Mouse (Mus musculus): ENCODE measurements around the gene Ephb1. TPM values are rescaled to one million over a fixed set of nuclear protein-coding genes. Genes with fewer than 3 reads are reported as not detected.

Gene Ephb1
- total RNA-seq, 2 experiments from 2014 or later, result 23.4 to 26.7 TPM

DNA sequence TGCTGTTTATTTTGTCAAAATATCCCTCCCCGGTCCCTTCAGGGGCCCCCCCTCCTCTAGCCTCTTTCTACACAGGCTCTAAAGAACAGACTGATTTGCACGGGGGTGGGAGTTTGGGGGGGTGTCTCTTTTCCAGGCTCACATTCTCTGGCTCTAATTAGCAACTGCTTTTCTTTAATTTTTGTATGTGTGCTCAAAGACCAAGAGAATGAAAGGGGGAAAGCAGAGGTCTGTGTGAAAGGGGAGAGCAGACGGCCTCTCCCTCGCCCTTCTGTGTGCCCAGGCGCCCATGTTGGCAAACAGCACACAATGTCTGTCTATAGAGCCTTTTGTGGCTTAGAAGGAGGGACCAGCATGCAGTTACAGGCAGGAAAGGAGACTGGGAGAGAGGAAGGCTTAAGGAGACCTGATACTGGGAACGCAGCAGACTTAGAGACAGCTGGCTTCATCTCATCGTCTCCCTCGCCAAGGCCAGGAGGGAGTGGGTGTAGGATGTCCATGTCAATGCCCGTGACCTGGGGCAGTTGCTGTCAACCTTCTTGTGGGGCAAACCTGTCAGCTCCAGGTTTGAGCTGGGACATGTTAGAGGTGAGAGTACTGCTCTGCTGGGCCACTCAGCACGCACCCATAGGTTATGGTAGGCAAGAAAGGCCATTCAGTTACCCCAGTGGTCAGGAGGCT lies 172.5 kb downstream of the Ephb1 start:
- H3K4me3 ChIP-seq, result no peak overlapping the region
- intact Hi-C loops (cut with DNase I), result no loop called here
- TF ChIP-seq CTCF (IDR thresholded peaks at IDR 0.05), result no peak
- H3K27ac ChIP-seq, result 0 out of 2 replicates have a peak overlapping the region, but pooled peaks have one; percentile 36
- DNase-seq (ENCODE audit: extremely low spot score in 1 of 2, low spot score in 2 of 2), result no peak

DNA sequence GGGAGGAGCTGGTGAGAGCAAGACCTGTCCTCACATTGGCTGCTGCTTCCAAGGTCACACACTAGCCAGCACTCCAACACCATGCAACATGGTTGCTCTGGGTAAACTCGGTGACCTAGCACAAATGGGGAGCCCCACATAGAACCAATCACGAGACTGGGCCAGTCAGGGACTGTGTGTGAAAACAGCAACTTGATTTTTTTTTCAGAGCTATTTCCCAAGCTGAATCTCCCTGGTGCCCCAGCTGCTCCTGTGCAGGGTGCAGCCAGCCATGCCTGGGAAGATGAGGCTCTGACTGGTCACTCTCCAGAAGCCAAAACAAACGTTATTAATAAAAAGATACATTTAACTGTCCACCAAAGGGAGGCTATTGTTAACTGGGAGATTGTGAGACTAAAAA lies 173.2 kb downstream of the Ephb1 start:
- intact Hi-C loops (cut with DNase I), result no loop called here
- Histone ChIP-seq H3K27ac (0 out of 2 replicates have a peak overlapping the region, but pooled peaks have one; percentile 11), H3K4me3 (no peak overlapping the region)
- no peak for TF ChIP-seq CTCF (IDR thresholded peaks at IDR 0.05)
- DNase-seq (ENCODE audit: extremely low spot score in 1 of 2, low spot score in 2 of 2), result no peak

DNA sequence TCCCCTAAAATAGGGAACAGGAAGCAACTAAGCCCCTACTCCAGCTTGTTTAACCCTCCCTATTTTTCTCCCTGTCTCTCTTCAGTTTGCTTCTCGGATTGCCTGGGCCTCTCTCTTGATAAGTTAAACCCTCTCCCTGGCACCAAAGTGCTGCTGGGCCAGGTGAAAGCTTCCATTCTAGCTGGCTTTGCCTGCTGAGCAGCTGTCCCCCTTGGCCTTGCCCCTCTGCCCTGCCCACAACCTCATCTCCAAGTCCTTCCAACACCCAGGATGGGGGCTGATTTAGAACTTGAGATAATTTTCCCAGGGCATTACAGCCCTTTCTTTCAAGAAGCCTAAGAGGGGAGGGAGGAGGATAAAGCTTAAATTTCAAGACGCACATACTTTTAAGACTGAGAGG lies 174.0 kb downstream of the Ephb1 start:
- no peak overlapping the region for H3K4me3 ChIP-seq
- TF ChIP-seq CTCF (IDR thresholded peaks at IDR 0.05), result no peak
- intact Hi-C loops (cut with DNase I), result no loop called here
- no peak for DNase-seq (ENCODE audit: extremely low spot score in 1 of 2, low spot score in 2 of 2)
- H3K27ac ChIP-seq, result no peak overlapping the region

DNA sequence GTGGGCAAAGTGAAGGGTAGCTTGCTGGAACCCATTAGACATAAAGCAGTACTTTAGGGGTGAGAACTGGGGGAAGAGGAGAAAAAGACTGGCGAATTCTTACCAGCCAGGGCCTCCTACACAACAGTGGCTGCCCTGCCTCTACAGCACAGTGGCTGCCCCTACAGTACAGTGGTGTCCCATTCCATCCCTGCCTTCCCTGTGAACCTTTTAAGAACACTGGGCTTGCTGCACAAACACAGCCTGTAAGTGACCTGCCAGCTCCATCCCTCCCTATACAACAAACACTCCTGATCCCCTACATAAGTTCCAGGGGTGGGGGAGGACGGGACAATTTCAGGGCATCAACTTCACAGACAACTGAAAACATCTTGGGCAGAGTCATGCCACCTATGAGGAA lies 174.4 kb downstream of the Ephb1 start:
- intact Hi-C loops (cut with DNase I), result no loop called here
- Histone ChIP-seq H3K27ac (no peak overlapping the region), H3K4me3 (no peak overlapping the region)
- no peak for TF ChIP-seq CTCF (IDR thresholded peaks at IDR 0.05)
- no peak for DNase-seq (ENCODE audit: extremely low spot score in 1 of 2, low spot score in 2 of 2)

DNA sequence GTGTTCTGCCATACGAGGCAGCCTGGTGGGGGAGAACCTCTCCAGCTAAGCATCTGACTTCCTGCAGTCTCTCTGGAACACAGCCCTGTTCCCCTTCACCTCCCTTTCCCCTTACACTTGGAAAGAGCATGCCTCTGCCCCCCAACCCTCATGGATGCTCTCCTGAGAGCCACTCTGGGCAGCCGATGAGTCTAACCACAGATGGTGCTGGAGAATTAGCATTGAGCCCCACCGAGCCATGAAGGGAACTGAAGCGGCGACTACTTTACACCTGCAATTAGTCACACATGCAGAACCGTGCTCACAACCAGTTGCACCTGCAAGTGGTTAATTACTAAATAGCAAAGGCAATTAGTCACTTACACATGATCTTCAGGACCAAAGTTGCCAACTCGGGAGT lies 184.8 kb downstream of the Ephb1 start:
- no peak for DNase-seq (ENCODE audit: extremely low spot score in 1 of 2, low spot score in 2 of 2)
- no peak for TF ChIP-seq CTCF (IDR thresholded peaks at IDR 0.05)
- intact Hi-C loops (cut with DNase I), result no loop called here
- no peak overlapping the region for H3K27ac ChIP-seq
- H3K4me3 ChIP-seq, result no peak overlapping the region

DNA sequence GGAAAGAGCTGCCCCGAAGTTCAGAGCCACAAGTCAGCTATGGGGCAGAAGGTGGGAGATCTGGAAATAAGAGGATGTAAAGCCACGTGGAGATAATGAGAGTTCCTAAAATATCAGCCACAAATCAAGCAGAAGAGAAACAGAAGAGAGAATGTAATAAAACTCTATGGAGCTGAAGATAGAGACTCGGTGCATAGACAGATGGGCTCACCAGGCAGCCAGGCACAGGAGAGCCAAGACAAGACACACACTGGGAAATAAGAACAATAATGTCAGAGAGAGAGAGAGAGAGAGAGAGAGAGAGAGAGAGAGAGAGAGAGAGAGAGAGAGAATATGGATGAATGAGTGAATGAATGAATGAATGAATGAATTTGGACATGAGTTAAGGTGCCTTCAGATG lies 198.6 kb downstream of the Ephb1 start:
- intact Hi-C loops (cut with DNase I), result no loop called here
- no peak for TF ChIP-seq CTCF (IDR thresholded peaks at IDR 0.05)
- DNase-seq (ENCODE audit: extremely low spot score in 1 of 2, low spot score in 2 of 2), result no peak
- no peak overlapping the region for H3K27ac ChIP-seq
- H3K4me3 ChIP-seq, result no peak overlapping the region

DNA sequence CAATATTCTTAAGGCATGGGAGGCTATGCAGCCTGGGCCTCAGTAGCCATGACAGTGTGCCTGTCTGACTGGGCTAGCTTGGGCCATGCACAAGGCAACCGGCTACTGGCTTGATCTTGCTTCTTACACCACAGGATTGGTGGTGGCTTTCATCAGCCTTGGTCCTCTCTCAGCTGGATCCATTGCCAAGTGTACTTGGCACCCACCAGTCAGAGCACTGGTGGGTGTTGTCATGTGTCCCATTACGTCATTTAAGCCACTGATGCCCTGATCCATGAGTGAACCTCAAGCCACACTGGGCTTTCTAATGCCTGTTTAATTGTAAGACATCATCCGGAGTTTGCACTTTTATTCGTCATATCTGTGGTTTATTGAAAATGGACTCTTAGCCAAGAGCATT lies 215.3 kb downstream of the Ephb1 start:
- DNase-seq (ENCODE audit: extremely low spot score in 1 of 2, low spot score in 2 of 2), result no peak
- intact Hi-C loops (cut with DNase I), result no loop called here
- Histone ChIP-seq H3K27ac (peak overlapping the region; percentile 84), H3K4me3 (no peak overlapping the region)
- TF ChIP-seq CTCF (IDR thresholded peaks at IDR 0.05), result no peak

DNA sequence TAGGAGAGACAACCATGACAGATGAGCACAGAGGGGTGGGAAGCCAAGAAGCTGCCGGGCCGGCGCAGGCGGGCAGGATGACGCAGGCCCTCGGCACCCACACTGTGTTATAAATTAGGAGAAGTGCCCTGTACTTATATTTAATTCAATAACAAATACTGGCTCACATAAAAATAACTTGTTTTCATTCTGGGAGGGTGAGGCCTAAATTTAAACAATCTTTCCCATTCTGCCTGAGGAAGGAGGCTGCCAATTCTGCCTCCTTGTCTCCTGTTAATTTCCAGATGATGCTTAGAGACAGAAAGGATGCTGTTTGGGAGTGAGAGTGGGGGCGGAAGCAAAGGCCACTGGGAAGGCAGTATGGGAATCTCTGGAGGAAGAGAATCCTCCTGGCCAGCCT lies 215.8 kb downstream of the Ephb1 start:
- Histone ChIP-seq H3K4me3 (no peak overlapping the region), H3K27ac (peak overlapping the region; percentile 84; the same call in 1 of the 2 replicates)
- peak; percentile 64 to 67 for DNase-seq (ENCODE audit: extremely low spot score in 1 of 2, low spot score in 2 of 2)
- no peak for TF ChIP-seq CTCF (IDR thresholded peaks at IDR 0.05)
- intact Hi-C loops (cut with DNase I), result loop anchor here (1.0 kb wide), 1 partner anchor 215 kb away; no protein-coding TSS in a partner anchor

DNA sequence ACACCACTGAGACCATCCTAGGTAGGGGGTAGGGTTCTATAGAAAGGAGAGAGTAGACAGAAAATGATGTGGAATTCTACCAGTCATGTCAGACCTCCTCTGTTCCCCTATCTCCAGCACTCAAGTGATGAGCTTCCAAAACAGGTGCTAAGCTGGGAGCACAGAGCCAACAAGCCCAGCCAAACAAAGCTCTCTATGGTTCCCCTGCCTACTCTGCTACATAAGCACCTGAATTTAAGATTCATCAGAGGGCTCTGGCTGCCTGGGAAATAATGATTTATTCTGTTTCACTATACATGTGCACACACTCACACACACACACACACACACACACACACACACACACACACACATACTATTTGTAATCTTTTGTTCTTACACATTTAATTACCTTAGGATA lies 216.3 kb downstream of the Ephb1 start:
- no peak for TF ChIP-seq CTCF (IDR thresholded peaks at IDR 0.05)
- no peak overlapping the region for H3K4me3 ChIP-seq
- intact Hi-C loops (cut with DNase I), result loop anchor here (1.0 kb wide), 1 partner anchor 215 kb away; no protein-coding TSS in a partner anchor
- no peak overlapping the region; the same call in 1 of the 2 replicates for H3K27ac ChIP-seq
- no peak for DNase-seq (ENCODE audit: extremely low spot score in 1 of 2, low spot score in 2 of 2)

DNA sequence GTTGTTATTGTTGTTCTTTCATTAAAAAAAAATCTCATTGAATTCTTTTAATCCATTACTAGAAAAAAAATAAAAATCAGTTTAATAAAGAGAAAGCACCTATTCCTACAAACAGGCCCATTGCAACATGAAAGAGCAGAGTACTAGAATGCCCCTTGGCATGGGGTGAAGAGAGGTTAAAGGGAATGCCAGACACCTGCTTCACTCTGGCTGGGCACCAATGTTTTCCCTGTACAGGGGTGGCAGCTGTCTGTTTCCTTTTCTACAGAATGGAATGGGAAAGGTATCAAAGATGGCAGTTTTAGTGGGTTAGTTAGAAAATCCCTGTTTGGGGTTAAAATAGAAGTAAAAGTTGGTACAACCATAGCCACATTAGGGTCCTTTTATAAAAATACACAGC lies 224.0 kb downstream of the Ephb1 start:
- no peak overlapping the region for H3K27ac ChIP-seq
- intact Hi-C loops (cut with DNase I), result no loop called here

DNA sequence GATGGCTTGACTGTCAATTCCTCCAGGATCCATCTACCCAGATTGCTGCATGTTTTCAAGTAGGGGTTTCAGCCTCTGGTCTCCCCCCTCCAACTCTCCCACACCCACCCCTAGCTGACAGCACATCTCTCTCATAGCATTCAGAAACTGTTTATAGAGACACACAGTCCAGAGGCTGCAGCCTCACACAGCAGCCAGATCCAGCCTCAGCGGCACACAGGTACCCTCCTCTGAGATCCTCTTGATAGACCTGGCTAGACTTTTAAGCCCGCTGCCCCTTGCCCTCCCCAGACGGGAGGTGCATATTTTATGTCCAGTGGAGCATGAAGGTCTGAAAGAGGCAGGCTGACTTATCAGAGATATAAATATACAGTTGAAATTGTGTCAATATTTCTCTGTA lies 228.0 kb downstream of the Ephb1 start:
- Histone ChIP-seq H3K4me3 (no peak overlapping the region), H3K27ac (no peak overlapping the region)
- no peak for TF ChIP-seq CTCF (IDR thresholded peaks at IDR 0.05)
- intact Hi-C loops (cut with DNase I), result no loop called here
- DNase-seq (ENCODE audit: extremely low spot score in 1 of 2, low spot score in 2 of 2), result no peak

More for the DNA sequence above, 224.0 kb downstream of the Ephb1 start:
- H3K4me3 ChIP-seq, result no peak overlapping the region
- TF ChIP-seq CTCF (IDR thresholded peaks at IDR 0.05), result no peak
- DNase-seq (ENCODE audit: extremely low spot score in 1 of 2, low spot score in 2 of 2), result no peak

DNA sequence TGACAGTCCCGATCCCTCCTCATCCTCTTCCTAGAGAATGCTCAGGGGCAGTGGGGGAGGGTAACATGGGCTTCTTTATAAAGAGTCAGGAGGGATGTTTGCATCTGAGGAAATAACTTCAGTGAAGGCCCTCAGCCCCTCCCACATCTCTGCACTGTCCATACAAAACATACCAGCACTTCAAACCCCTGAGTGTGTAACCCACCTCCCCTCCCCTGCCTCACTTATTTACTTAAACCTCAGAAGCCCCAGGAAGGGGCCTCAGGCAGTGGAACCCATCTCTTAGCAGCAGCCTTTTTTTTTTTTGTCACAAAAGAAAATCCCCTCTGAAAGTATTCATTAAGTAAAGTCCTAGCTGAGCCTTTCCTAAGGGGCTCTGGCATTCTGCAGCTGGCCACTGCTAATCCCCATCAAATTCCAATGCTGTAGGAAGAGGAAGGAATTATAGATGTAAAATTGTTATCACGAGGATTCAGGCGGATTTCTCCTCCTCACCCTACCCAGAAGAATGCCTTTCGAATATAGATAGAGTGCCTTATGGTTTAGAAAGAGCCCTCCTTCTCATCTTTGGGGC lies 231.5 kb downstream of the Ephb1 start:
- Histone ChIP-seq H3K27ac (no peak overlapping the region), H3K4me3 (no peak overlapping the region)
- DNase-seq (ENCODE audit: extremely low spot score in 1 of 2, low spot score in 2 of 2), result no peak
- no peak for TF ChIP-seq CTCF (IDR thresholded peaks at IDR 0.05)
- intact Hi-C loops (cut with DNase I), result no loop called here

DNA sequence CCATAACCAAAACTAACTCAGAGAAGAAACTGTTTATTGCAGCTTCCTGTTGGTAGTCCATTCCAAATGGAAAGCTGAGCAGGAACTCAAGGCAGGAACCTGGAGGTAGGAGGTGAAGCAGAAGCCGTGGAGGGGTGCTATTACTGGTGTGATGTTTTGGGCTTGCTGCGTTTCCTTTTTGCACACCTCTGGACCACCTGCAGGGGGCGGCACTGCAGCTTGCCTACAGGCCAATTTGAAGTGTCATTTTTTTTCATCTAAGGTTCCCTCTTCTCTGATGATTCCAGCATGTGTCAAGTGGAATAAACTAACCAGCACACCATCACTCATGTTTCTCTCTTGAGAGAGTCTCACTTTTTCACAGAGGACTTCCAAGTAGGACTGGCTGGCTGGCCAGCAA lies 235.1 kb downstream of the Ephb1 start:
- peak; percentile 34 for TF ChIP-seq CTCF (IDR thresholded peaks at IDR 0.05)
- intact Hi-C loops (cut with DNase I), result no loop called here

More for the DNA sequence above, 235.1 kb downstream of the Ephb1 start:
- no peak for DNase-seq (ENCODE audit: extremely low spot score in 1 of 2, low spot score in 2 of 2)
- no peak overlapping the region for H3K27ac ChIP-seq
- H3K4me3 ChIP-seq, result no peak overlapping the region
